Mouse (Mus musculus) mesoderm, embryonic 11.5 days (tissue): ENCODE measurements around the gene Slc35e2.
"Not testable (repeated sequence)": the region's sequence is repeated elsewhere in the genome, so short reads cannot be mapped to it uniquely, and the experiment has no call there.

Experiments used
- DNase-seq: peaks from one replicate; pipeline ENCODE4 v3.0.0-alpha.2; 2012; ENCODE audit warnings: low read depth, low spot score

Slc35e2 gene

DNA sequence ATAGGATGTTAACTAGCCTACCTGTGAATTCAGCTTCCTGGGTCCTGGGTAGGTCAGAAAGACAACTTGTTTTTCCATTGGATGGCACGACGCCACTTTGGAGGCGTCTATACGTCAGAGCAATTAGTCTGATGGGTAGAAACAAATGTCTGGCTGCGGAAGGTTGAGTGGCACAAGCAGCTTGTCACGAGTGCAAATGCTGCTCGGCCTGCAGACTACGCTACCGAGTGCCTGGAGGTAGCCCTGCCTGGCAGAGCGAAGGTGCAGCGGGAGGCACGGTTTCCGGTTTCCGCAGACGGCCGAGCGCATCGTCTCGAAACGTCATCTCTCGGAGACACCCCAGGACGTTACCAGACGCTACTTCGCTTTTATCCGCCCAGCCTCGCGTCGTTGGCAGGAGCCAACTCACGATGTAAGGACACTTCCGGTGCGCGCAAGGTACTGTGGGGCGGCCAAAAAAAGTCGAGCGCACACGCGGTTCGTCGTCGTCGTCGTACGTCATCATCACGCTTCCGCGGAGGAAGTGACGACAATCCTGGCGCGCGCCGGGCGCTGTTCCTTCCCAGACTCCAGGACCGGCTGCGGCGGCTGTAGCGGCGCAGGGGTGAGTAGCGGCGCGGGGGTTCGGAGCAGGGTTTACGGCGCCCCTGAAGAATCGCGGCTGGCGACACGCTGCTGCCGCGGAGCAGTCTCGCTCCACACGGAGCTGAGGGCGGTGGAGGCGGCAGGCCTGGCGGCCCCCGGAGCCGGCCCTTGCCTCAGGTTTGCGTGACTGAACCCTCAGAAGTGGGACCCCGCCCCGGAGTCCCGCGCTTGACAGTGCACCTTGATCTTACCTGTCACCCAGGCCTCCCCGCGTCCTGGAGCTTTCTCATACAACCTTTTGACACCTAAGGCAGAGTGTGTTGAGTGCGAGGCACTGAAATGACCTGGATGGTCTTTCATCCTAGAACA, 23.4 kb downstream of the Slc35e2 start, which contains the start of gene Cdk11b:
Gene Cdk11b, plus strand, starts transcription at position 517 of the 954 bp plus-strand sequence.
- DNase-seq: peak; percentile 99

- no peak for DNase-seq
These were observed 29.1 kb downstream of the Slc35e2 start for GRCm38 (mm10) chr4:155630267-155630666.

GRCm38 (mm10) chr4:155635766-155636499, 34.7 kb downstream of the Slc35e2 start:
- no peak for DNase-seq

DNA sequence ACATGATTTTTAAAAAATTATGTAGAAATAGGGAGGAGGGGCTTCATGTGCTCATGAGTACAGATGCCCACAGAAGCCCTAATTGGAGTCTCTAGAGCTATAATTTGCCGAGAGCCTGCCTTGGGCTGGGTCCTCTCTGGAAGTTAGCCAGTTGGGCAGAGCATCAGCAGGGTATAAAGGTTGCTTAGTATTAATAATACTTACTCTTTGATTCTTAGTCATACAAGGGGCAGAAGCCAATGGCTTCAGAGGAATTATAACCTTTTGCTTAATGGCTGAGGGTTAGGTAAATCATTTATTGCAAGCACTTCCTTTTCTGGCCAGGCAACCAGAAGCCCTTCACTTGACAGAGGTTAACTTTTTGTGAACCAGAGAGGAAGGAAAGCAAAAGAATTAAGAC, 42.3 kb downstream of the Slc35e2 start:
- no peak for DNase-seq

GRCm38 (mm10) chr4:155645308-155645707, 44.1 kb downstream of the Slc35e2 start, which contains the start of gene Gm10563:
Gene Gm10563 (minus strand): TSS chr4:155645408.
- not testable (repeated sequence) for DNase-seq

GRCm38 (mm10) chr4:155645721-155646120, 44.5 kb downstream of the Slc35e2 start:
- no peak for DNase-seq

DNA sequence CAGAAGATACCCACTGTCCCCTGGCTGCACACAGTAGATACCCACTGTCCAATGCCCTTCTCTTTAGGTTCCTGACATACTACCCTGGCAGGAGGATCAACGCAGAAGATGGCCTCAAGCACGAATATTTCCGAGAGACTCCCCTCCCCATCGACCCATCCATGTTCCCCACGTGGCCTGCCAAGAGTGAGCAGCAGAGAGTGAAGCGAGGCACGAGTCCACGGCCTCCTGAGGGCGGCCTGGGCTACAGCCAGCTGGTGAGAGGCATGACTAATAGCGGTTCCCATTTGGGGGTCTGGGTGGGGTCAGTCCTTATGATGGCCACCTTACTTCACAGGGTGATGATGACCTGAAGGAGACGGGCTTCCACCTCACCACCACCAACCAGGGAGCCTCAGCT, 48.1 kb downstream of the Slc35e2 start:
- DNase-seq: no peak

DNA sequence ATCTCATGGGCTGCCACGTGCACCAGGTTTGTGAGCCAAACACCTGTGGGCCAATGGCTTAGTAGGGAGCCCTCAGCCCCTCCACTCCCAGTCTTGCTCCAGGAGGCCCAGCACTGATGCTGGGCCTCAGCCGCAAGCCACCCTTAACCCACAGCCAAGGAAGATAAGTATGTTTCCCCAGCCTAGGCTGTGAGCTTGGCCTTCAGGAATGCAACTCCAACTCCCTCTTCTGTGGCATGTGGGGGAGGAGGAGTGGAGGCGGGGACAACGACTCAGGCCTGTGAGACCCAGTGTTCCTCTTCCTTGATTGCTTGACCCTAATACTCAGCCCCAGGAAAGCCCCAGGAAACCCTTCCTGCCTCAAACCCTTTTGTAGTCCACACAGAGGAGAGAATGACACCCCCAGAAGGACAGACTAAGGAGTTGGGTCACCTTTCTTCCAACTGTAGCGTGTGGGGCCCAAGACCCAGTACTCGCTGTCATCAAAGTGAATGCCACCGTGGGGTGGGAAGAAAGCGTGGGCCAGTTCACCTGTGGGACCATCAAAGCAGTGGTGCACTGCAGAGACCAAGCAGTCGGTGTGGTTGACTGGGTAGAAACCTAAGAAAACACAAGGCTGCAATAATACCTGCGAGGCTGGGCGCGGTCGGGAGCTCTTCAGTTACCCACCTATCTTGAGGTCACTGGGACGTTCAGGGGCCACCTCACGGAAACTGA, 50.5 kb downstream of the Slc35e2 start:
- peak; percentile 34 for DNase-seq

GRCm38 (mm10) chr4:155652283-155653085, 51.3 kb downstream of the Slc35e2 start:
- DNase-seq: peak; percentile 14

DNA sequence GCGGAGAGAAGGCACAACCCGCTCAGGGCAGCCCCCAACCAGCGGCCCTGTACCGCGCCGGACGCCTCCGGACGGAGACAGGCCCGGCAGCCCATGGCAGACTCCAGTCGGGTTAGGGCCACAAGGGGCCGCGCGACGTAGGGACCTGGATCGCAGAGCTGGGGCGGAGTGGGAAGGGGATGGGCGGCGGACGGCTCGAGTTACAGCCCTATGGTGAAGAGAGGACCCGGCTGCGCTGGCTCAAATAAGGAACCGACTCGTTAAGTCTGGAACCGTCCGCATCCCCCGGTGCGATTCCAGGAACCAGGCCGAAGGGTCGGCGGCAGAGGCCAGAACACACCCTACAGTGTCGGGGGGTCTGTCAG, 51.9 kb downstream of the Slc35e2 start, which contains the start of gene Mmp23:
Gene Mmp23, minus strand, starts transcription at position 299 of the 365 bp plus-strand sequence.
- DNase-seq: peak; percentile 60

- peak; percentile 44 for DNase-seq
These were observed 52.4 kb downstream of the Slc35e2 start for GRCm38 (mm10) chr4:155653451-155654182.

DNA sequence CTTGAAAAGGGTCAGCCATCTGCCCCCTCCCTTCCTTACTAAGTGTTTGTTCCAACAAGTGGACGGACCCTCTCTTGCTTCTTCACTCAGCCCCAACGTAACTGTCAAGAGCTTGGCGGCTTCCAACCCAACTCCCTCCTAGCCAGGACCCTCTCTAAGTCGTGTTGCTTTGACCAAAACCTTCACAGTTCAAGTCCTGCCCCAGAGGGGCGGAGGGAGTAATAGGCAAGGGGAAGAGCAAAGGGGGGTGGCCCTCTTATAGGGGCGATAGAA, 52.9 kb downstream of the Slc35e2 start:
- no peak for DNase-seq

GRCm38 (mm10) chr4:155654456-155655298, 53.5 kb downstream of the Slc35e2 start:
- DNase-seq: peak; percentile 44

- DNase-seq: no peak
These were observed 55.1 kb downstream of the Slc35e2 start for GRCm38 (mm10) chr4:155656214-155656751.

- no peak for DNase-seq
These were observed 57.7 kb downstream of the Slc35e2 start for GRCm38 (mm10) chr4:155658961-155659360.

DNA sequence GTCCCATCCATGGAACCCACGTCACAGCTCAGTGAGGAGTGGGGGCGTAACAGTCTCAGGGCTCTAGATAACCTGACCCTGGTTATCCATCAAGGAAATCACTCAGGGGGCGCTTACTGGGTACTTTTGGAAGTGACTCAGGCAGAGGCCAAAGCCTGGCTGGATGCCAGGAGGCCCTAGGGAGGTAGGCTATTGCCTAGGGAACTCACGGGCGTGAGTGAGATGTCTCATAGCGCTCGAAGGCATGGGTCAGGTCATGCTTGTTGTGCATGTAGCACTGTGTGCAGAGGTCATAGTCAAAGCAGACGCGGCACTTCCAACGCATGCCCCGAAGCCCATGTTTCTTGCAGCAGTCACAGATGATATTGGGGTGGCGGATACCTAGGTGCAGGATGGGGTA, 59.4 kb downstream of the Slc35e2 start:
- DNase-seq: no peak

DNA sequence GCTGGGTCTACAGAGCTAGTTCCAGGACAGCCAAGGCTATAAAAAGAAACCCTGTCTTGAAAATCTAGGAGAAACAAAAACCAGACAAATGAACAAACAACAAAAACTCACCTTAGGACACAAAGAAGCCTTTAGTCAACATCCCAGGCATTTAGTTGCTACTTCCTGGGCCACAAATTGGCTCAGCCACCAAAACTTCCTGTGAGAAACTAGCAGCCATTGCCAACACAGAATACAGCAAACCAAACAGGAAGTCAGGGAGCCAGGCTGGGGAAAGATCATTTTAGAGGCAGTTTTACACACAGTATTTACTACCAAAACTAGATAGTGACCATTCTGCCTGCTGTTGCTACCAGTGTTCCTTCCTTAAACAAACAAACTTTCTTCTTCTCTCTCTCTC, 65.7 kb downstream of the Slc35e2 start:
- no peak for DNase-seq

DNA sequence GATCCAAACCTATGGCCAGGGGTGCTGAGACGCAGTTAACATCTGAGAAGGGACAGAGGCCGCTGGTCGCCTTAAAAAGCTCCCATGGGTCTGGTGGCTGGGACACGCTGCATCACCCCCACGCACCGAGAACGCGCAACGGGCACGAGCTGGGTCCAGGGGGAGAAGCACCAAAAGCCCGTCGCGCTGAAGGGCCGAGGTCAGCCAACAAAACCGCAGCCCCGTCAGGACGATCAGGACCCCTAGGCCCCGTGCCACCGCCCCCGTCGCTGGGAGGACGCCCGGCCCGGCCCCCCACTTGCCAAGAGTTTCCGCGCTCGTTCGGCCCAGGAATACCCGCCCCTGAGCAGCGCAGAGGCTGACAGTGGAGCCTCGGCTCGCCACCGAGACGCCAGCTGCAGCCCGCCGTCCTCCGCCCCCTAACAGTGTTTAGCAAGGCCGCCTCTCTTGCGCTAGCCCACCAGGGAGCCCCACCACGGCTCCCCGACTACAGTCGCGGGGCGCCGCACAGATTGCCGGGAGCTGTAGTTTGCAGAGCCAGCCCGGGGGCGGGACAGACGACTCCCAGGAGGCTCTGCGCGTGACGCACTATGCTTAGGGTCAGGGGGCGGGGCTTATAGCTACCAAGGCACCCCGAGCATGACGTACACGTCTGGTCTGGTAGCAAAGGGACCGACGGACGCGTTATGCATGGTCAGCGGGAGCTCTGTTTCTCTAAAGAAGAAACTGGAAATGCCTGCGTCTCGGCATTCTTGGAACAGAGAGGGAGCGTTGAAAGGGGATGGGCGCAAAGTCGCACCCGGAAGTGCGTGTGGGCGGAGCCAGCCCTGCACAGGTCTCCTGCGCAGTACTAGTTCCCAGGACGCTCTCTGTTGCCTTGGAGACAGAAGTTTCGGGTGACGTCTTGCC, 67.7 kb downstream of the Slc35e2 start, which contains the start of gene Mib2:
Gene Mib2, minus strand, starts transcription at position 510 of the 909 bp plus-strand sequence.
- DNase-seq: peak; percentile 98
